Mouse (Mus musculus) liver, postnatal 0 days (tissue): ENCODE data around the gene Casp8. TPM values are rescaled to one million over a fixed set of nuclear protein-coding genes. Genes with fewer than 3 reads are reported as not detected.
"Not testable (repeated sequence)": the region's sequence is repeated elsewhere in the genome, so short reads cannot be mapped to it uniquely, and the experiment has no call there.

Source experiments
- ATAC-seq: fragments of 200-750 bp; cut with Nextera tagmentation; 2 replicates; pipeline ENCODE4 v1.8.0; 2017; ENCODE audit warnings: mild to moderate bottlenecking, moderate library complexity
- DNase-seq: peaks from one replicate; pipeline ENCODE4 v3.0.0-alpha.2; 2016
- H3K27ac ChIP-seq: fragments of 300-500 bp; sonication (generic); 2 replicates; pipeline ENCODE4 v1.5.1; 2014; ENCODE audit warnings: antibody characterized with exemption, moderate library complexity, mild to moderate bottlenecking, low read depth
- H3K27me3 ChIP-seq: fragments of 300-500 bp; sonication (generic); 2 replicates; pipeline ENCODE4 v1.6.1; 2014; ENCODE audit warnings: low read length, control low read depth, mixed read lengths; ENCODE audit not compliant: insufficient read depth
- H3K36me3 ChIP-seq: fragments of 300-500 bp; sonication (generic); replicated peaks from 2 replicates; pipeline ENCODE4 v1.6.1; 2014; ENCODE audit warnings: mild to moderate bottlenecking, control low read depth, low read length, moderate library complexity, mixed read lengths; ENCODE audit not compliant: insufficient read depth
- H3K4me1 ChIP-seq: fragments of 300-500 bp; sonication (generic); 2 replicates; pipeline ENCODE4 v1.6.1; 2014; ENCODE audit warnings: antibody characterized with exemption, mild to moderate bottlenecking, control low read depth; ENCODE audit not compliant: insufficient read depth
- H3K4me2 ChIP-seq: fragments of 300-500 bp; sonication (generic); 2 replicates; pipeline ENCODE4 v1.6.1; 2014; ENCODE audit warnings: low read depth, mild to moderate bottlenecking, low read length, moderate library complexity, mixed read lengths
- H3K4me3 ChIP-seq: fragments of 300-500 bp; sonication (generic); 2 replicates; pipeline ENCODE4 v1.5.1; 2014; ENCODE audit warnings: low read depth, low read length
- H3K9ac ChIP-seq: fragments of 300-500 bp; sonication (generic); replicated peaks from 2 replicates; pipeline ENCODE4 v1.6.1; 2014; ENCODE audit warnings: mild to moderate bottlenecking, moderate library complexity
- H3K9me3 ChIP-seq: fragments of 300-500 bp; sonication (generic); 2 replicates; pipeline ENCODE4 v1.6.1; 2016; ENCODE audit warnings: mild to moderate bottlenecking, control low read depth, low read length, mixed read lengths
- CTCF ChIP-seq: sonication (generic); IDR thresholded peaks from 2 replicates; pipeline ENCODE4 v1.5.1; 2016; ENCODE audit warnings: antibody characterized with exemption, low read depth
- EP300 ChIP-seq: IDR thresholded peaks from 2 replicates; pipeline ENCODE4 v1.6.1; 2016; ENCODE audit warnings: antibody characterized with exemption, low read depth, mild to moderate bottlenecking
- WGBS: fragments of 180-500 bp; shearing (Covaris S2); extraction: QIAGEN DNeasy Blood & Tissue Kit; methylation state at CpG from one replicate; pipeline ENCODE4 v1.1.7; 2014; ENCODE audit not compliant: insufficient replicate concordance; 5-methylcytosine and 5-hydroxymethylcytosine counted together
- polyA plus RNA-seq: library from polyadenylated mRNA; unstranded; fragments of >200 nt; fragmentation: Nextera tagmentation; extraction: Ambion mirVana; gene quantifications from 2 replicates; pipeline ENCODE4 v1.2.1, GENCODE M21; 2015

Casp8 gene
- polyA plus RNA-seq, 1 experiment from 2014 or later = 21.6 TPM

GRCm38 (mm10) chr1:58797370-58797769 lies 2.2 kb downstream of the Casp8 start:
- H3K9ac ChIP-seq = no peak overlapping the region
- H3K27ac ChIP-seq = peak overlapping the region; percentile 13

GRCm38 (mm10) chr1:58798911-58799310 lies 3.7 kb downstream of the Casp8 start:
- TF ChIP-seq CTCF (no peak), EP300 (no peak)
- Histone ChIP-seq H3K9me3 (peaks cover 2% of the 10 kb centered on the region; the same call in 1 of the 2 replicates), H3K9ac (no peak overlapping the region), H3K36me3 (peaks cover 6% of the 10 kb centered on the region; the same call in 1 of the 2 replicates), H3K27ac (no peak overlapping the region), H3K4me1 (peaks cover 14% of the 10 kb centered on the region), H3K27me3 (no peaks in the 10 kb centered on the region), H3K4me2 (no peak overlapping the region), H3K4me3 (no peak overlapping the region)
- no peak for ATAC-seq
- DNase-seq = no peak
- 90% methylated on average over 4 of the region's 4 CpGs for WGBS

More at GRCm38 (mm10) chr1:58797370-58797769, 2.2 kb downstream of the Casp8 start:
- TF ChIP-seq CTCF (no peak), EP300 (peak; percentile 30; the same call in 1 of the 2 replicates)
- H3K4me3 ChIP-seq = no peak overlapping the region; the same call in 1 of the 2 replicates
- WGBS = 42% methylated on average over 2 of the region's 2 CpGs
- peaks cover 6% of the 10 kb centered on the region; the same call in 1 of the 2 replicates for H3K36me3 ChIP-seq
- H3K27me3 ChIP-seq = no peaks in the 10 kb centered on the region
- peaks cover 2% of the 10 kb centered on the region; the same call in 1 of the 2 replicates for H3K9me3 ChIP-seq
- peak overlapping the region; percentile 66 for H3K4me2 ChIP-seq
- ATAC-seq = peak; percentile 30
- peaks cover 14% of the 10 kb centered on the region for H3K4me1 ChIP-seq
- no peak for DNase-seq

GRCm38 (mm10) chr1:58800644-58801043 lies 5.5 kb downstream of the Casp8 start:
- not testable (repeated sequence) for H3K27me3 ChIP-seq, ATAC-seq, H3K27ac ChIP-seq, H3K4me2 ChIP-seq, H3K4me3 ChIP-seq, H3K36me3 ChIP-seq, H3K9me3 ChIP-seq, DNase-seq, H3K9ac ChIP-seq
- 88% methylated on average over 7 of the region's 7 CpGs for WGBS
- H3K4me1 ChIP-seq = peaks cover 11% of the 10 kb centered on the region

- H3K4me1 ChIP-seq = peaks cover 11% of the 10 kb centered on the region
- no peaks in the 10 kb centered on the region for H3K27me3 ChIP-seq
- no peak for DNase-seq
- H3K4me2 ChIP-seq = peak overlapping the region; percentile 52
- H3K36me3 ChIP-seq = peaks cover 11% of the 10 kb centered on the region
- peaks cover 2% of the 10 kb centered on the region; the same call in 1 of the 2 replicates for H3K9me3 ChIP-seq
- TF ChIP-seq EP300 (no peak), CTCF (no peak)
- 56% methylated on average over 8 of the region's 8 CpGs for WGBS
- H3K27ac ChIP-seq = peak overlapping the region; percentile 80
- ATAC-seq = peak; percentile 20; the same call in 1 of the 2 replicates
- 0 out of 2 replicates have a peak overlapping the region, but pooled peaks have one; percentile 6 for H3K9ac ChIP-seq
- peak overlapping the region; percentile 33 for H3K4me3 ChIP-seq
Measured at GRCm38 (mm10) chr1:58801558-58802285, 6.5 kb downstream of the Casp8 start.

GRCm38 (mm10) chr1:58802322-58803273 lies 7.4 kb downstream of the Casp8 start:
- H3K27ac ChIP-seq = peak overlapping the region; percentile 80
- WGBS = 46% methylated on average over 18 of the region's 18 CpGs
- H3K36me3 ChIP-seq = peaks cover 12% of the 10 kb centered on the region
- peaks cover 2% of the 10 kb centered on the region; the same call in 1 of the 2 replicates for H3K9me3 ChIP-seq
- DNase-seq (peak; percentile 65), ATAC-seq (peak; percentile 86)
- peaks cover 3% of the 10 kb centered on the region; the same call in 1 of the 2 replicates for H3K4me1 ChIP-seq
- peak overlapping the region; percentile 36 for H3K9ac ChIP-seq
- TF ChIP-seq EP300 (peak; percentile 29; the same call in 1 of the 2 replicates), CTCF (peak; percentile 77)
- peak overlapping the region; percentile 33 for H3K4me3 ChIP-seq
- peak overlapping the region; percentile 52 for H3K4me2 ChIP-seq
- H3K27me3 ChIP-seq = no peaks in the 10 kb centered on the region
